Mouse (Mus musculus) embryonic fibroblast, embryonic 13.5 days (primary cell): ENCODE data around the gene 4922502D21Rik.

Experiments
- CTCF ChIP-seq: IDR thresholded peaks from 2 replicates; pipeline ENCODE4 v1.5.1; 2011; ENCODE audit warnings: mild to moderate bottlenecking, control low read depth, low read length, moderate library complexity, borderline replicate concordance; ENCODE audit not compliant: insufficient read depth
- POLR2A ChIP-seq: IDR thresholded peaks from 2 replicates; pipeline ENCODE4 v1.6.1; 2011; ENCODE audit warnings: low read depth, mild to moderate bottlenecking, control low read depth, low read length, moderate library complexity

- TF ChIP-seq POLR2A (no peak), CTCF (no peak)
Measured at GRCm38 (mm10) chr6:129374937-129375471, 43.4 kb upstream of the 4922502D21Rik start.
